Mouse (Mus musculus): Measurements from ENCODE around the gene Ptpa. TPM values are rescaled to one million over a fixed set of nuclear protein-coding genes. Genes with fewer than 3 reads are reported as not detected.

Ptpa gene
- total and polyA plus RNA-seq, 3 experiments = 111 to 194 (median 122) TPM

Other genes starting within 250 kb of the Ptpa start
- 9.2 and 9.7 TPM in 2 replicates for gene Endog, start 244.5 kb upstream of the Ptpa start, total RNA-seq (2012; rRNA removed)
- gene Endog, start 244.5 kb upstream of the Ptpa start, total RNA-seq (2014; rRNA removed) = 0.23 TPM in 1 of 2 replicates, not detected in the other
- not detected in 2 replicates for gene Endog, start 244.5 kb upstream of the Ptpa start, polyA plus RNA-seq (2012; ENCODE audit: insufficient read length, low read depth)
- gene Spout1, start 237.6 kb upstream of the Ptpa start, total RNA-seq (2012; rRNA removed) = 49.2 and 56.7 TPM in 2 replicates
- gene Spout1, start 237.6 kb upstream of the Ptpa start, total RNA-seq (2014; rRNA removed) = 34.8 and 38.4 TPM in 2 replicates
- gene Spout1, start 237.6 kb upstream of the Ptpa start, polyA plus RNA-seq (2012; ENCODE audit: insufficient read length, low read depth) = 62.3 and 63.7 TPM in 2 replicates
- 5.3 and 7.0 TPM in 2 replicates for gene Kyat1, start 210.2 kb upstream of the Ptpa start, total RNA-seq (2012; rRNA removed)
- gene Kyat1, start 210.2 kb upstream of the Ptpa start, total RNA-seq (2014; rRNA removed) = 5.0 and 5.5 TPM in 2 replicates
- gene Kyat1, start 210.2 kb upstream of the Ptpa start, polyA plus RNA-seq (2012; ENCODE audit: insufficient read length, low read depth) = 5.2 and 5.4 TPM in 2 replicates
- 2.8 and 3.1 TPM in 2 replicates for gene Lrrc8a, start 178.3 kb upstream of the Ptpa start, total RNA-seq (2012; rRNA removed)
- 1.1 and 1.8 TPM in 2 replicates for gene Lrrc8a, start 178.3 kb upstream of the Ptpa start, total RNA-seq (2014; rRNA removed)
- gene Lrrc8a, start 178.3 kb upstream of the Ptpa start, polyA plus RNA-seq (2012; ENCODE audit: insufficient read length, low read depth) = 1.2 and 1.4 TPM in 2 replicates
- 0.46 and 0.64 TPM in 2 replicates for gene Gm28035, start 175.5 kb upstream of the Ptpa start, total RNA-seq (2012; rRNA removed)
- 0.27 TPM in 2 replicates for gene Gm28035, start 175.5 kb upstream of the Ptpa start, total RNA-seq (2014; rRNA removed)
- gene Gm28035, start 175.5 kb upstream of the Ptpa start, polyA plus RNA-seq (2012; ENCODE audit: insufficient read length, low read depth) = 0.35 and 0.36 TPM in 2 replicates
- 3.1 and 8.9 TPM in 2 replicates for gene Phyhd1, start 149.8 kb upstream of the Ptpa start, total RNA-seq (2012; rRNA removed)
- 5.7 and 7.1 TPM in 2 replicates for gene Phyhd1, start 149.8 kb upstream of the Ptpa start, total RNA-seq (2014; rRNA removed)
- gene Phyhd1, start 149.8 kb upstream of the Ptpa start, polyA plus RNA-seq (2012; ENCODE audit: insufficient read length, low read depth) = 9.7 and 11.5 TPM in 2 replicates
- gene Gm28038, start 135.0 kb upstream of the Ptpa start, total RNA-seq (2012; rRNA removed) = not detected in 2 replicates
- not detected in 2 replicates for gene Gm28038, start 135.0 kb upstream of the Ptpa start, total RNA-seq (2014; rRNA removed)
- gene Gm28038, start 135.0 kb upstream of the Ptpa start, polyA plus RNA-seq (2012; ENCODE audit: insufficient read length, low read depth) = 7.4 TPM in 1 of 2 replicates, not detected in the other
- 17.4 and 18.1 TPM in 2 replicates for gene Dolk, start 129.7 kb upstream of the Ptpa start, total RNA-seq (2012; rRNA removed)
- gene Dolk, start 129.7 kb upstream of the Ptpa start, total RNA-seq (2014; rRNA removed) = 11.1 and 11.6 TPM in 2 replicates
- 10.8 and 11.8 TPM in 2 replicates for gene Dolk, start 129.7 kb upstream of the Ptpa start, polyA plus RNA-seq (2012; ENCODE audit: insufficient read length, low read depth)
- gene Nup188, start 129.6 kb upstream of the Ptpa start, total RNA-seq (2012; rRNA removed) = 40.2 and 47.6 TPM in 2 replicates
- gene Nup188, start 129.6 kb upstream of the Ptpa start, total RNA-seq (2014; rRNA removed) = 19.7 and 20.9 TPM in 2 replicates
- 58.8 and 61.2 TPM in 2 replicates for gene Nup188, start 129.6 kb upstream of the Ptpa start, polyA plus RNA-seq (2012; ENCODE audit: insufficient read length, low read depth)
- 42.6 and 47.8 TPM in 2 replicates for gene Sh3glb2, start 56.7 kb upstream of the Ptpa start, total RNA-seq (2012; rRNA removed)
- gene Sh3glb2, start 56.7 kb upstream of the Ptpa start, total RNA-seq (2014; rRNA removed) = 27.2 and 34.0 TPM in 2 replicates
- 38.9 and 39.3 TPM in 2 replicates for gene Sh3glb2, start 56.7 kb upstream of the Ptpa start, polyA plus RNA-seq (2012; ENCODE audit: insufficient read length, low read depth)
- gene Miga2, start 51.8 kb upstream of the Ptpa start, total RNA-seq (2012; rRNA removed) = 11.2 and 15.0 TPM in 2 replicates
- gene Miga2, start 51.8 kb upstream of the Ptpa start, total RNA-seq (2014; rRNA removed) = 9.1 and 9.2 TPM in 2 replicates
- gene Miga2, start 51.8 kb upstream of the Ptpa start, polyA plus RNA-seq (2012; ENCODE audit: insufficient read length, low read depth) = 7.4 and 9.4 TPM in 2 replicates
- 19.2 and 22.8 TPM in 2 replicates for gene Dolpp1, start 23.8 kb upstream of the Ptpa start, total RNA-seq (2012; rRNA removed)
- gene Dolpp1, start 23.8 kb upstream of the Ptpa start, total RNA-seq (2014; rRNA removed) = 15.0 and 22.3 TPM in 2 replicates
- gene Dolpp1, start 23.8 kb upstream of the Ptpa start, polyA plus RNA-seq (2012; ENCODE audit: insufficient read length, low read depth) = 17.9 and 19.1 TPM in 2 replicates
- gene Crat, start 226 bp upstream of the Ptpa start, total RNA-seq (2012; rRNA removed) = 3.6 and 4.5 TPM in 2 replicates
- 1.3 and 1.7 TPM in 2 replicates for gene Crat, start 226 bp upstream of the Ptpa start, total RNA-seq (2014; rRNA removed)
- 2.8 and 4.2 TPM in 2 replicates for gene Crat, start 226 bp upstream of the Ptpa start, polyA plus RNA-seq (2012; ENCODE audit: insufficient read length, low read depth)
- 0.98 and 1.1 TPM in 2 replicates for gene Ier5l, start 58.2 kb downstream of the Ptpa start, total RNA-seq (2012; rRNA removed)
- 0.22 and 0.51 TPM in 2 replicates for gene Ier5l, start 58.2 kb downstream of the Ptpa start, total RNA-seq (2014; rRNA removed)
- 0.31 and 0.33 TPM in 2 replicates for gene Ier5l, start 58.2 kb downstream of the Ptpa start, polyA plus RNA-seq (2012; ENCODE audit: insufficient read length, low read depth)
- gene Cstad, start 179.0 kb downstream of the Ptpa start, total RNA-seq (2012; rRNA removed) = 0.51 TPM in 1 of 2 replicates, not detected in the other
- not detected in 2 replicates for gene Cstad, start 179.0 kb downstream of the Ptpa start, total RNA-seq (2014; rRNA removed)
- gene Cstad, start 179.0 kb downstream of the Ptpa start, polyA plus RNA-seq (2012; ENCODE audit: insufficient read length, low read depth) = 0.29 TPM in 1 of 2 replicates, not detected in the other

All from CH12.LX (cell line).